Mouse (Mus musculus) embryonic facial prominence, embryonic 14.5 days (tissue): ENCODE results near the gene Atic. TPM values are rescaled to one million over a fixed set of nuclear protein-coding genes. Genes with fewer than 3 reads are reported as not detected.

Experiments
- ATAC-seq: fragments of 200-750 bp; cut with Nextera tagmentation; 2 replicates; pipeline ENCODE4 v1.8.0; 2017; ENCODE audit warnings: low read depth, moderate number of reproducible peaks, moderate TSS enrichment
- DNase-seq: peaks from one replicate; pipeline ENCODE4 v3.0.0-alpha.2; 2015; ENCODE audit warnings: low spot score
- H3K27ac ChIP-seq: fragments of 300-500 bp; sonication (generic); replicated peaks from 2 replicates; pipeline ENCODE4 v1.5.1; 2014; ENCODE audit warnings: low read depth, mild to moderate bottlenecking, low read length, moderate library complexity
- H3K27me3 ChIP-seq: fragments of 300-500 bp; sonication (generic); replicated peaks from 2 replicates; pipeline ENCODE4 v1.6.1; 2014; ENCODE audit warnings: low read length; ENCODE audit not compliant: control insufficient read depth, insufficient read depth
- H3K36me3 ChIP-seq: fragments of 300-500 bp; sonication (generic); 2 replicates; pipeline ENCODE4 v1.6.1; 2014; ENCODE audit warnings: low read length, mixed read lengths; ENCODE audit not compliant: control insufficient read depth, insufficient read depth
- H3K4me1 ChIP-seq: fragments of 300-500 bp; sonication (generic); 2 replicates; pipeline ENCODE4 v1.6.1; 2014; ENCODE audit warnings: antibody characterized with exemption, low read length; ENCODE audit not compliant: control insufficient read depth, insufficient read depth
- H3K4me2 ChIP-seq: fragments of 300-500 bp; sonication (generic); 2 replicates; pipeline ENCODE4 v1.6.1; 2014; ENCODE audit warnings: low read depth, mild to moderate bottlenecking, low read length, moderate library complexity, mixed read lengths
- H3K4me3 ChIP-seq: fragments of 300-500 bp; sonication (generic); 2 replicates; pipeline ENCODE4 v1.5.1; 2014; ENCODE audit warnings: low read depth, mild to moderate bottlenecking, low read length
- H3K9ac ChIP-seq: fragments of 300-500 bp; sonication (generic); 2 replicates; pipeline ENCODE4 v1.6.1; 2014; ENCODE audit warnings: low read depth, mild to moderate bottlenecking, low read length, moderate library complexity, mixed read lengths
- H3K9me3 ChIP-seq: fragments of 300-500 bp; sonication (generic); 2 replicates; pipeline ENCODE4 v1.6.1; 2016; ENCODE audit warnings: low read length; ENCODE audit not compliant: control insufficient read depth
- WGBS: fragments of 180-500 bp; shearing (Covaris S2); extraction: QIAGEN DNeasy Blood & Tissue Kit; methylation state at CpG from one replicate; pipeline ENCODE4 v1.1.7; 2014; 5-methylcytosine and 5-hydroxymethylcytosine counted together
- polyA plus RNA-seq: library from polyadenylated mRNA; unstranded; fragments of >200 nt; fragmentation: Nextera tagmentation; extraction: Ambion mirVana; gene quantifications from 2 replicates; pipeline ENCODE4 v1.2.1, GENCODE M21; 2014

Gene Atic
- polyA plus RNA-seq, 1 experiment from 2014 or later: 53.8 TPM

GRCm38 (mm10) chr1:71606600-71607325 is 49.8 kb downstream of the Atic start:
- no peaks in the 10 kb centered on the region for H3K27me3 ChIP-seq
- no peak overlapping the region for H3K9ac ChIP-seq
- no peak overlapping the region for H3K27ac ChIP-seq
- DNase-seq (no peak), ATAC-seq (no peak)
- no peaks in the 10 kb centered on the region for H3K9me3 ChIP-seq
- no peaks in the 10 kb centered on the region for H3K4me1 ChIP-seq
- WGBS: 94% methylated on average over 8 of the region's 8 CpGs
- no peak overlapping the region for H3K4me2 ChIP-seq
- peaks cover 96% of the 10 kb centered on the region for H3K36me3 ChIP-seq
- no peak overlapping the region for H3K4me3 ChIP-seq

- 92% methylated on average over 37 of the region's 37 CpGs for WGBS
- Histone ChIP-seq H3K27ac (no peak overlapping the region), H3K9ac (no peak overlapping the region), H3K9me3 (no peaks in the 10 kb centered on the region), H3K36me3 (peaks cover 96% of the 10 kb centered on the region), H3K4me3 (no peak overlapping the region), H3K27me3 (no peaks in the 10 kb centered on the region), H3K4me1 (no peaks in the 10 kb centered on the region), H3K4me2 (no peak overlapping the region)
- DNase-seq (no peak), ATAC-seq (no peak)
Observed at GRCm38 (mm10) chr1:71609057-71609775, 52.3 kb downstream of the Atic start.

GRCm38 (mm10) chr1:71609916-71610315 is 53.0 kb downstream of the Atic start:
- H3K27ac ChIP-seq: no peak overlapping the region
- no peak for ATAC-seq
- H3K4me1 ChIP-seq: no peaks in the 10 kb centered on the region
- no peak overlapping the region for H3K4me2 ChIP-seq
- H3K9ac ChIP-seq: no peak overlapping the region
- 89% methylated on average over 5 of the region's 5 CpGs for WGBS
- H3K4me3 ChIP-seq: no peak overlapping the region
- H3K27me3 ChIP-seq: no peaks in the 10 kb centered on the region
- H3K36me3 ChIP-seq: peaks cover 95% of the 10 kb centered on the region
- DNase-seq: no peak
- H3K9me3 ChIP-seq: no peaks in the 10 kb centered on the region

- H3K9ac ChIP-seq: no peak overlapping the region
- H3K4me3 ChIP-seq: no peak overlapping the region
- no peaks in the 10 kb centered on the region for H3K9me3 ChIP-seq
- no peak overlapping the region for H3K4me2 ChIP-seq
- no peak overlapping the region for H3K27ac ChIP-seq
- 95% methylated on average over 21 of the region's 21 CpGs for WGBS
- no peak for ATAC-seq
- H3K36me3 ChIP-seq: peaks cover 94% of the 10 kb centered on the region
- no peak for DNase-seq
- H3K27me3 ChIP-seq: no peaks in the 10 kb centered on the region
- no peaks in the 10 kb centered on the region for H3K4me1 ChIP-seq
Observed at GRCm38 (mm10) chr1:71612256-71612655, 55.3 kb downstream of the Atic start.

- Histone ChIP-seq H3K4me2 (no peak overlapping the region), H3K36me3 (peaks cover 97% of the 10 kb centered on the region), H3K4me1 (no peaks in the 10 kb centered on the region), H3K4me3 (no peak overlapping the region), H3K27me3 (no peaks in the 10 kb centered on the region), H3K9me3 (no peaks in the 10 kb centered on the region), H3K9ac (no peak overlapping the region), H3K27ac (no peak overlapping the region)
- no peak for DNase-seq
- ATAC-seq: no peak; the same call in 1 of the 2 replicates
- 85% methylated on average over 8 of the region's 8 CpGs for WGBS
Observed at GRCm38 (mm10) chr1:71614545-71615246, 57.7 kb downstream of the Atic start.

- no peak overlapping the region for H3K27ac ChIP-seq
- H3K4me3 ChIP-seq: no peak overlapping the region
- WGBS: 91% methylated on average over 2 of the region's 2 CpGs
- DNase-seq (no peak), ATAC-seq (no peak)
- H3K9ac ChIP-seq: no peak overlapping the region
- H3K27me3 ChIP-seq: no peaks in the 10 kb centered on the region
- no peaks in the 10 kb centered on the region for H3K9me3 ChIP-seq
- H3K4me2 ChIP-seq: no peak overlapping the region
- peaks cover 97% of the 10 kb centered on the region for H3K36me3 ChIP-seq
- no peaks in the 10 kb centered on the region for H3K4me1 ChIP-seq
Observed at GRCm38 (mm10) chr1:71621526-71621925, 64.6 kb downstream of the Atic start.

- no peaks in the 10 kb centered on the region for H3K27me3 ChIP-seq
- no peaks in the 10 kb centered on the region for H3K4me1 ChIP-seq
- no peak overlapping the region for H3K4me2 ChIP-seq
- no peak overlapping the region for H3K27ac ChIP-seq
- ATAC-seq: no peak
- 97% methylated on average over 6 of the region's 6 CpGs for WGBS
- DNase-seq: no peak
- no peak overlapping the region for H3K9ac ChIP-seq
- no peaks in the 10 kb centered on the region for H3K9me3 ChIP-seq
- H3K4me3 ChIP-seq: no peak overlapping the region
- H3K36me3 ChIP-seq: peaks cover 98% of the 10 kb centered on the region
Observed at GRCm38 (mm10) chr1:71623625-71624024, 66.7 kb downstream of the Atic start.
